8 mouse cellular contexts compared by ENCODE assay signal in genomic region chr1:189727346-189727883, GRCm38 (mm10). TPM values are rescaled to one million over a fixed set of nuclear protein-coding genes. Genes with fewer than 3 reads are reported as not detected.
DNase-seq lines count a peak whose midpoint lies in the region; ATAC-seq and TF ChIP-seq lines count a peak whose summit lies in the region.

No protein-coding gene starts in this region.

- peak overlapping the region; percentile 96 for H3K27ac ChIP-seq in intestine, embryonic 14.5 days (ENCODE audit: low read depth)
- H3K27ac ChIP-seq in liver, embryonic 15.5 days (replicated peaks): peak overlapping the region; percentile 48; the same call in 1 of the 2 replicates
- peak overlapping the region; percentile 71 for H3K27ac ChIP-seq in neural tube, embryonic 15.5 days (replicated peaks)

- no peaks in the 10 kb centered on the region for H3K36me3 ChIP-seq in E14TG2a.4 (ENCODE audit: insufficient read depth, low read length)
- no peaks in the 10 kb centered on the region for H3K36me3 ChIP-seq in intestine, embryonic 14.5 days (ENCODE audit: control insufficient read depth, insufficient read depth, low read length)
- no peaks in the 10 kb centered on the region for H3K36me3 ChIP-seq in liver, embryonic 15.5 days (replicated peaks)
- H3K36me3 ChIP-seq in neural tube, embryonic 15.5 days: no peaks in the 10 kb centered on the region

- DNase-seq in brain, adult 2 months (ENCODE audit: low read depth, low spot score): peak; percentile 24
- peak; percentile 67 for DNase-seq in gastrocnemius, postnatal 10 days
- peak; percentile 90 for DNase-seq in intestine, embryonic 14.5 days (ENCODE audit: low spot score)
- DNase-seq in c-Kit-positive CD71-positive TER-119-positive erythroid progenitor cells, embryonic 14.5 days (ENCODE audit: low spot score): no peak
- no peak for DNase-seq in cerebellum, adult 18-20 months

- 2% methylated on average over 22 of the region's 22 CpGs for WGBS in intestine, embryonic 14.5 days
- 5% methylated on average over 22 of the region's 22 CpGs for WGBS in liver, embryonic 15.5 days (ENCODE audit: insufficient replicate concordance)
- WGBS in neural tube, embryonic 15.5 days: 3% methylated on average over 22 of the region's 22 CpGs

- peaks cover 86% of the 10 kb centered on the region for H3K27me3 ChIP-seq in E14TG2a.4 (ENCODE audit: insufficient read depth, low read length)
- no peaks in the 10 kb centered on the region for H3K27me3 ChIP-seq in intestine, embryonic 14.5 days (replicated peaks; ENCODE audit: control insufficient read depth, insufficient read depth, low read length)
- peaks cover 81% of the 10 kb centered on the region for H3K27me3 ChIP-seq in liver, embryonic 15.5 days
- peaks cover 44% of the 10 kb centered on the region for H3K27me3 ChIP-seq in neural tube, embryonic 15.5 days (replicated peaks)

- peak overlapping the region; percentile 80 for H3K9ac ChIP-seq in intestine, embryonic 14.5 days (ENCODE audit: low read length)
- H3K9ac ChIP-seq in liver, embryonic 15.5 days: no peak overlapping the region
- peak overlapping the region; percentile 55 for H3K9ac ChIP-seq in neural tube, embryonic 15.5 days (replicated peaks)

- H3K4me2 ChIP-seq in intestine, embryonic 14.5 days (ENCODE audit: low read length): peak overlapping the region; percentile 85
- H3K4me2 ChIP-seq in liver, embryonic 15.5 days: peak overlapping the region; percentile 65
- H3K4me2 ChIP-seq in neural tube, embryonic 15.5 days: peak overlapping the region; percentile 95

- H3K9me3 ChIP-seq in E14TG2a.4 (ENCODE audit: low read length): no peaks in the 10 kb centered on the region
- no peaks in the 10 kb centered on the region for H3K9me3 ChIP-seq in intestine, embryonic 14.5 days (ENCODE audit: control insufficient read depth, low read length)
- H3K9me3 ChIP-seq in liver, embryonic 15.5 days (replicated peaks): no peaks in the 10 kb centered on the region
- H3K9me3 ChIP-seq in neural tube, embryonic 15.5 days (replicated peaks): no peaks in the 10 kb centered on the region

- no peak for TF ChIP-seq CTCF in E14TG2a.4 (conservative IDR thresholded peaks at IDR 0.05; ENCODE audit: low read length)

- peak; percentile 34 for ATAC-seq in intestine, embryonic 14.5 days (replicated peaks; ENCODE audit: low FRiP score, low TSS enrichment, low read depth)
- ATAC-seq in liver, embryonic 15.5 days (ENCODE audit: insufficient read depth): peak; percentile 29; the same call in 1 of the 2 replicates
- peak; percentile 51 for ATAC-seq in neural tube, embryonic 15.5 days (ENCODE audit: low FRiP score)

- peak overlapping the region; percentile 93 for H3K4me3 ChIP-seq in E14TG2a.4 (replicated peaks; ENCODE audit: low read length)
- H3K4me3 ChIP-seq in intestine, embryonic 14.5 days (ENCODE audit: low read depth, low read length): peak overlapping the region; percentile 76
- H3K4me3 ChIP-seq in liver, embryonic 15.5 days (replicated peaks): peak overlapping the region; percentile 50
- peak overlapping the region; percentile 58 for H3K4me3 ChIP-seq in neural tube, embryonic 15.5 days (replicated peaks)

- H3K4me1 ChIP-seq in E14TG2a.4 (replicated peaks; ENCODE audit: low read depth, low read length): peaks cover 45% of the 10 kb centered on the region
- peaks cover 25% of the 10 kb centered on the region; the same call in 1 of the 2 replicates for H3K4me1 ChIP-seq in intestine, embryonic 14.5 days (replicated peaks; ENCODE audit: control insufficient read depth, insufficient read depth, low read length)
- no peaks in the 10 kb centered on the region for H3K4me1 ChIP-seq in liver, embryonic 15.5 days (replicated peaks)
- peaks cover 28% of the 10 kb centered on the region for H3K4me1 ChIP-seq in neural tube, embryonic 15.5 days

RNA-seq across cellular contexts. Expression of gene Ptpn14, which starts 0.7 kb away (rescaled TPM):
- total RNA-seq in gastrocnemius, postnatal 10 days (2021): 10 to 100 TPM; 13.0 to 20.5 TPM
- polyA plus RNA-seq in intestine, embryonic 14.5 days (2014; fragmentation: Nextera tagmentation; extraction: Ambion mirVana): 7.9 and 9.1 TPM in 2 replicates
- polyA plus RNA-seq in liver, embryonic 15.5 days (2015; fragmentation: Nextera tagmentation; extraction: Ambion mirVana): 0.40 and 0.44 TPM in 2 replicates
- 1.4 and 4.8 TPM in 2 replicates for polyA plus RNA-seq in neural tube, embryonic 15.5 days (2015; fragmentation: Nextera tagmentation; extraction: Ambion mirVana)

RNA-seq across cellular contexts. Expression of gene Cenpf, which starts 39.5 kb away (rescaled TPM):
- 10 to 100 TPM in 1 of 2 experiments, 1 to 10 TPM in 1; 8.3 to 12.5 TPM for total RNA-seq in gastrocnemius, postnatal 10 days (2021)
- 70.6 and 80.3 TPM in 2 replicates for polyA plus RNA-seq in intestine, embryonic 14.5 days (2014; fragmentation: Nextera tagmentation; extraction: Ambion mirVana)
- polyA plus RNA-seq in liver, embryonic 15.5 days (2015; fragmentation: Nextera tagmentation; extraction: Ambion mirVana): 46.3 and 50.3 TPM in 2 replicates
- polyA plus RNA-seq in neural tube, embryonic 15.5 days (2015; fragmentation: Nextera tagmentation; extraction: Ambion mirVana): 11.2 and 24.1 TPM in 2 replicates

Comparison
In these comparisons a context has a peak if more than half of its experiments do, and no peak if none do; other contexts are left out.
1. DNase-seq: peak in brain, adult 2 months (single experiment), gastrocnemius, postnatal 10 days (single experiment) and intestine, embryonic 14.5 days (single experiment); none in c-Kit-positive CD71-positive TER-119-positive erythroid progenitor cells, embryonic 14.5 days (single experiment) and cerebellum, adult 18-20 months (0 of 2).
2. Peak in every context shown above with its lines, with median percentiles within 50 percentile points of each other: H3K4me3 ChIP-seq, ATAC-seq, H3K27ac ChIP-seq and H3K4me2 ChIP-seq.